Mouse (Mus musculus) heart, embryonic 16.5 days (tissue): ENCODE measurements around the gene Olfr329-ps. TPM values are rescaled to one million over a fixed set of nuclear protein-coding genes. Genes with fewer than 3 reads are reported as not detected.
"Not testable (repeated sequence)": the region's sequence is repeated elsewhere in the genome, so short reads cannot be mapped to it uniquely, and the experiment has no call there.

Experiments
- ATAC-seq: fragments of 200-750 bp; cut with Nextera tagmentation; replicated peaks from 2 replicates; pipeline ENCODE4 v1.8.0; 2017; ENCODE audit warnings: moderate number of reproducible peaks; ENCODE audit not compliant: insufficient read depth, low FRiP score; ENCODE audit errors: extremely low read depth
- H3K27ac ChIP-seq: fragments of 300-500 bp; sonication (generic); 2 replicates; pipeline ENCODE4 v1.5.1; 2014; ENCODE audit warnings: mild to moderate bottlenecking, low read length, control low read depth, moderate library complexity
- H3K27me3 ChIP-seq: fragments of 300-500 bp; sonication (generic); 2 replicates; pipeline ENCODE4 v1.6.1; 2014; ENCODE audit warnings: low read length, mixed read lengths; ENCODE audit not compliant: control insufficient read depth, insufficient read depth
- H3K36me3 ChIP-seq: fragments of 300-500 bp; sonication (generic); 2 replicates; pipeline ENCODE4 v1.6.1; 2014; ENCODE audit not compliant: control insufficient read depth, insufficient read depth
- H3K4me1 ChIP-seq: fragments of 300-500 bp; sonication (generic); 2 replicates; pipeline ENCODE4 v1.6.1; 2014; ENCODE audit warnings: low read length, mixed read lengths; ENCODE audit not compliant: control insufficient read depth, insufficient read depth
- H3K4me2 ChIP-seq: fragments of 300-500 bp; sonication (generic); 2 replicates; pipeline ENCODE4 v1.6.1; 2014; ENCODE audit warnings: low read depth, mild to moderate bottlenecking, control low read depth, low read length
- H3K4me3 ChIP-seq: fragments of 300-500 bp; sonication (generic); 2 replicates; pipeline ENCODE4 v1.5.1; 2014; ENCODE audit warnings: mild to moderate bottlenecking, control low read depth, low read length
- H3K9ac ChIP-seq: fragments of 300-500 bp; sonication (generic); 2 replicates; pipeline ENCODE4 v1.6.1; 2014; ENCODE audit warnings: low read length, control low read depth
- H3K9me3 ChIP-seq: fragments of 300-500 bp; sonication (generic); replicated peaks from 2 replicates; pipeline ENCODE4 v1.6.1; 2016; ENCODE audit warnings: low read length; ENCODE audit not compliant: control insufficient read depth
- WGBS: fragments of 180-500 bp; shearing (Covaris S2); extraction: QIAGEN DNeasy Blood & Tissue Kit; methylation state at CpG from one replicate; pipeline ENCODE4 v1.1.7; 2014; 5-methylcytosine and 5-hydroxymethylcytosine counted together
- polyA plus RNA-seq: library from polyadenylated mRNA; unstranded; fragments of >200 nt; fragmentation: Nextera tagmentation; extraction: Ambion mirVana; gene quantifications from 2 replicates; pipeline ENCODE4 v1.2.1, GENCODE M21; 2015

The Olfr329-ps gene
- polyA plus RNA-seq, 1 experiment from 2014 or later = not detected

DNA sequence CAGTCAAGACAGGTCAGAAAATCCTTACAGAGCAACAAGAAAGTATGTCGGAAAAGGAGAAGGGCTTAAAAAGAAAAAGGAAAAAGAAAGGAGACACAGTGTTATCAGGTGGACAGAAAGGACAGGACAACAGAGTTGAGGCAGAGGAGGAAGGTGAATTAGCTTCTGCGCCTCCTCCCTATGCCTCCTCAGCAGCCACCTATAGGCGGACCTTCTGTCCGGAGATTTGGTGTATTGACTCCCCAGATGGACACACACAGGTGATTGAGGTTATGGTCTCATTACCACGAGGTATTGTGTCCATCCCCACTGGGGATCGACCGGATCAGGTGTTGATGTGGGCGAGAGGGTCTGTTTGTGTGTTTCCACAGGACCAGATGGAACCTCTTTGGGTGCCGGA, 26.5 kb downstream of the Olfr329-ps start:
- H3K36me3 ChIP-seq, H3K27me3 ChIP-seq, H3K9me3 ChIP-seq, H3K4me2 ChIP-seq, H3K27ac ChIP-seq, H3K4me1 ChIP-seq, H3K4me3 ChIP-seq, ATAC-seq, H3K9ac ChIP-seq: not testable (repeated sequence)
- 89% methylated on average over 7 of the region's 9 CpGs for WGBS

DNA sequence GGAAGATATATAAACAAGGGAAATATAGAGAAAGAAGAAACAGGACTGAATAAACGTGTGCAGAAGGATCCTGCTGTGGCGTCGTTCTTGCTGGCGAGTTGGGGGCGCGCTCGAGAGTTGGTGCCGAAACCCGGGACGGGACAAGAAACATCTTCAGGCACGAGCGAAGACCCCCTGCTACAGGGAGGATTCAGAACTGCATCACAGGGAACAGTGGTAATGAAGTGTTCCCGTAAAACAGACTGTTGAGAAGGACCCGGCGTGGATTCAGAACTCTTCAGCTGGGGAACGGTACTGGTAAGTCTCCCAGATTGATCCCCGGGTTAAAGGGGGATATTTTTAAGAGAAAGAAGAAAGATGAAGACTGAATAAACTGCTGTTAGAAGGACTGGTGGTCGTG, 27.3 kb downstream of the Olfr329-ps start:
- not testable (repeated sequence) for H3K27me3 ChIP-seq, H3K36me3 ChIP-seq, H3K4me1 ChIP-seq, H3K27ac ChIP-seq, H3K9ac ChIP-seq, H3K4me2 ChIP-seq, ATAC-seq, H3K4me3 ChIP-seq, H3K9me3 ChIP-seq
- 87% methylated on average over 17 of the region's 18 CpGs for WGBS

DNA sequence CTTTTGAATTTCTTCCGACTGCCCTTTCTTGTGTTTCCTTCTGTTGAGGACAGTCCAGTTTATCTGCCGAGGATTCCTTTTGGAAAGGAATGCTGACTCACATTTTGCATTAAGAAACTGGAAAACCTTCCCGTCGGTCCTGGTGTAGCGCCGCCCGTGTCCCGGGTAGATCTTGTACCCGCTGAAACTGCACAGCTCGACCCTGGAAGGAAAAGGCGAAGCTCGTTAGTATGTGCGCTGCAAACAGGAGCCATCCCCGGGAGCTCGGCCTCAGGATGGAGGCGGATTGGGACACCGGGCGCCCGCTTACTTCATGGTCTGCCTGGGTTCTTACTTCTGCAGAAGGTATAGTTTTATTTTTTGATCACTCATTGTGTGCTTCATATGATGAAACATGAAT, 37.2 kb downstream of the Olfr329-ps start:
- H3K9ac ChIP-seq, H3K4me2 ChIP-seq, H3K9me3 ChIP-seq, H3K36me3 ChIP-seq, H3K4me1 ChIP-seq, H3K27ac ChIP-seq, H3K27me3 ChIP-seq, ATAC-seq, H3K4me3 ChIP-seq: not testable (repeated sequence)
- 74% methylated on average over 19 of the region's 19 CpGs for WGBS

DNA sequence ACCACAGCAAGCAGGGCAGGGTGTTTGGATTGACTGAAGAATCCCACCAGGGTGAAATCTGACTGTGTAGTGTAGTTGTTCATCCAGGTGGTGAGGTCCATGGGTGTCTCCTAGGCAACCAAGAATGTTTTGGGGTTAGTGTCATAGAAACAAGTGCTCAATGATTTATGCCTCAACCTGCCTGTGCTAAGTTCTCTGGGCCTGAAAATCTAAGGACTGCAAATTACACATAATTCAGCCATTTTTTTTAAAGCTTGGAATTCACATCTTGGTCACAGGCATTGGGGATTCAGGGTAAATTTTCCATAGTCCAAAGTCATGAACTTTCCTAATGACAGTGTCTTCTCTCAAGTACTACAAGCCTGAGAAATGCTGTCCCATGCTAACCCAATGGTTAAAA, 43.8 kb downstream of the Olfr329-ps start, which contains the start of gene Olfr331:
TSS of gene Olfr331 (minus strand) at position 101 of the 400 bp plus-strand sequence.
- not testable (repeated sequence) for H3K27ac ChIP-seq, H3K9me3 ChIP-seq

DNA sequence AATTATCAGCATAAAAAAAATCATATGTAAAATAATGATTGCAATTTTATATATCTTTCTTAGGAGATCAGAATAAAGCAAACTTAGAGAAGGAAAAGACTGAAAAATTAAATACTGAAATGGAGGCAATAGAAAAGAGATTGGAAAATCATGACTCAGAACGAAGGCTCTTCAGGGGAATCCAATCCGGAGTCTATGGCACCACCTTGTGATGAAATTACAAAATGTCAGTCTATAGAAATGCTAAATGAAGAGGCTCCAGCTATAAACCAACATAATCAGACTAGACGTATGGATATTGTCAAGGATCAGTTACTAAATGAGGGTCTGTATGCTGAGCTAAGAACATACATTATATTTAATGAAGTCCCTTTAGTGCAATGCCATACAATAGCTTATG, 46.9 kb downstream of the Olfr329-ps start:
- H3K36me3 ChIP-seq = no peaks in the 10 kb centered on the region

More for the DNA sequence above, 43.8 kb downstream of the Olfr329-ps start, which contains the start of gene Olfr331:
- H3K4me1 ChIP-seq, H3K4me2 ChIP-seq, ATAC-seq, H3K9ac ChIP-seq, H3K4me3 ChIP-seq, H3K36me3 ChIP-seq, H3K27me3 ChIP-seq: not testable (repeated sequence)

DNA sequence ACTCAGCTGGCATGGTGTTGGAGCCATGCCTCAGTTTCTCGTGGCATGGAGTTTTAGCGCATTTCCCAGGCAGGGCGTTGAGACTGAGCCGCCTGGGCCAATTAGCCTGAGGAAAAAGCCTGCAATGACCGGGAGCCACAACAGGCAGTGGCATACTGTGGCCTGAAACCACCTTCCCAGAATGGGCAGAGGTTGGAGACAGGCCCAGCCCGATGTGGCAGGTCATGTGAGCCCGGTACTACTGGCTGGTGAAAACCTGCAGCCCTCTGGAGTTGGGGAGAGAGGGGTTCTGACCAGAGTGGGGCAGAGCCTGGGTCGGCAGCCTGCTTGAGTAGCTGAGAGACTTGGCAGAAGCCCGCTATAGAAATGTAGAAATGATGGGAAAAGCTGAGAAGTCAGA, 47.5 kb downstream of the Olfr329-ps start:
- Histone ChIP-seq H3K4me3 (no peak overlapping the region), H3K9me3 (no peaks in the 10 kb centered on the region), H3K9ac (no peak overlapping the region), H3K4me2 (no peak overlapping the region), H3K27me3 (no peaks in the 10 kb centered on the region), H3K4me1 (no peaks in the 10 kb centered on the region), H3K27ac (no peak overlapping the region), H3K36me3 (no peaks in the 10 kb centered on the region)
- ATAC-seq = no peak
- WGBS = 66% methylated on average over 9 of the region's 9 CpGs

More for the DNA sequence above, 46.9 kb downstream of the Olfr329-ps start:
- Histone ChIP-seq H3K9ac (no peak overlapping the region), H3K4me1 (no peaks in the 10 kb centered on the region), H3K27ac (no peak overlapping the region), H3K4me2 (no peak overlapping the region), H3K9me3 (no peaks in the 10 kb centered on the region), H3K4me3 (no peak overlapping the region), H3K27me3 (no peaks in the 10 kb centered on the region)
- ATAC-seq = no peak
- 49% methylated on average over 3 of the region's 3 CpGs for WGBS

DNA sequence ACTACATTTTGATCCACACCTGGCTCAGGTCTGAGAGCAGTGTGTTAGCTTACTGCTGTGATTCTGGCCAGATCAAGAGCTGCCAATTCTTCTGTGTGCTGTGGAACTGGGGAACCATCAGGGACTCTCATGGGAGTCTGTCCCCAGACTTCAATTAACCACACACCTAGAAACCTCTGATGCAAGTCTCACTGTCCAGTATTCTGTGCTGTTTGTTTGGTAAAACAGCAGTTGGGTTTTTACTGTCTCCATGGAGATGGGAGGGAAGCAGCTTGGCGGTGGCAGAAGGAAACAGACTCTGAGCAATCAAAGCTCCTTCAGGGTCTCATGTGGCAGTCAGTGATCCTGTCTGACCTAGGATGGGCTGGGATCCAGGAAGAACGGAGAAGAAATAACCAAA, 53.8 kb downstream of the Olfr329-ps start, which contains the start of gene Olfr332:
TSS of gene Olfr332 (minus strand) at position 101 of the 400 bp plus-strand sequence.
- Histone ChIP-seq H3K4me1 (no peaks in the 10 kb centered on the region), H3K27me3 (no peaks in the 10 kb centered on the region), H3K36me3 (no peaks in the 10 kb centered on the region), H3K9me3 (no peaks in the 10 kb centered on the region), H3K4me3 (no peak within 1 kb of the TSS), H3K9ac (no peak within 1 kb of the TSS), H3K4me2 (no peak within 1 kb of the TSS), H3K27ac (no peak within 1 kb of the TSS)
- 77% methylated on average over 2 of the region's 2 CpGs for WGBS
- no peak for ATAC-seq

Other genes with a start within 250 kb of the Olfr329-ps start
- gene Zfp692, start 239.4 kb downstream of the Olfr329-ps start, polyA plus RNA-seq = 15.0 and 16.6 TPM in 2 replicates
- 38.8 and 40.5 TPM in 2 replicates for gene Zfp672, start 216.1 kb downstream of the Olfr329-ps start, polyA plus RNA-seq
- gene Sh3bp5l, start 215.7 kb downstream of the Olfr329-ps start, polyA plus RNA-seq = 32.0 and 32.5 TPM in 2 replicates
- gene Lypd8, start 167.4 kb downstream of the Olfr329-ps start, polyA plus RNA-seq = 1.4 TPM in 1 of 2 replicates, not detected in the other
- not detected in 2 replicates for gene 1810065E05Rik, start 125.3 kb downstream of the Olfr329-ps start, polyA plus RNA-seq
- gene Gm12253, start 113.9 kb downstream of the Olfr329-ps start, polyA plus RNA-seq = not detected in 2 replicates
- not detected in 2 replicates for gene Lypd9, start 93.5 kb downstream of the Olfr329-ps start, polyA plus RNA-seq
- not detected in 2 replicates for gene Olfr30, start 84.2 kb downstream of the Olfr329-ps start, polyA plus RNA-seq
- gene Olfr332, start 53.9 kb downstream of the Olfr329-ps start, polyA plus RNA-seq = not detected in 2 replicates
- not detected in 2 replicates for gene Olfr331, start 43.9 kb downstream of the Olfr329-ps start, polyA plus RNA-seq
- not detected in 2 replicates for gene Olfr330, start 11.6 kb downstream of the Olfr329-ps start, polyA plus RNA-seq
- not detected in 2 replicates for gene Olfr328, start 9.2 kb upstream of the Olfr329-ps start, polyA plus RNA-seq
- 0.07 and 0.11 TPM in 2 replicates for gene Olfr224, start 24.1 kb upstream of the Olfr329-ps start, polyA plus RNA-seq
- gene Olfr325, start 31.3 kb upstream of the Olfr329-ps start, polyA plus RNA-seq = not detected in 2 replicates
- gene Olfr324, start 48.7 kb upstream of the Olfr329-ps start, polyA plus RNA-seq = not detected in 2 replicates
- not detected in 2 replicates for gene 2210407C18Rik, start 69.7 kb upstream of the Olfr329-ps start, polyA plus RNA-seq
- gene Olfr323, start 84.1 kb upstream of the Olfr329-ps start, polyA plus RNA-seq = not detected in 2 replicates
- gene Trim58, start 94.0 kb upstream of the Olfr329-ps start, polyA plus RNA-seq = 0.07 TPM in 1 of 2 replicates, not detected in the other
- not detected in 2 replicates for gene Olfr322, start 112.4 kb upstream of the Olfr329-ps start, polyA plus RNA-seq
- not detected in 2 replicates for gene Olfr320, start 134.7 kb upstream of the Olfr329-ps start, polyA plus RNA-seq
- gene Olfr319, start 152.7 kb upstream of the Olfr329-ps start, polyA plus RNA-seq = not detected in 2 replicates
- gene Olfr318, start 177.6 kb upstream of the Olfr329-ps start, polyA plus RNA-seq = not detected in 2 replicates
- gene Olfr317, start 192.8 kb upstream of the Olfr329-ps start, polyA plus RNA-seq = not detected in 2 replicates
- not detected in 2 replicates for gene Olfr316, start 206.3 kb upstream of the Olfr329-ps start, polyA plus RNA-seq
- not detected in 2 replicates for gene Olfr315, start 226.8 kb upstream of the Olfr329-ps start, polyA plus RNA-seq
- 0.11 TPM in 1 of 2 replicates, not detected in the other for gene Olfr314, start 236.5 kb upstream of the Olfr329-ps start, polyA plus RNA-seq